Mouse (Mus musculus) spleen, adult 2 months (tissue): ENCODE measurements around the gene Trpv1.

Experiments
- CTCF ChIP-seq: fragments of 200-500 bp; IDR thresholded peaks from 2 replicates; pipeline ENCODE4 v1.5.1; 2011; ENCODE audit warnings: mild to moderate bottlenecking, inconsistent platforms; ENCODE audit not compliant: insufficient read depth, insufficient read length, insufficient replicate concordance; ENCODE audit errors: extremely low read depth
- POLR2A ChIP-seq: fragments of 200-500 bp; IDR thresholded peaks from 2 replicates; pipeline ENCODE4 v1.6.1; 2011; ENCODE audit warnings: low read depth, low read length, inconsistent platforms

DNA sequence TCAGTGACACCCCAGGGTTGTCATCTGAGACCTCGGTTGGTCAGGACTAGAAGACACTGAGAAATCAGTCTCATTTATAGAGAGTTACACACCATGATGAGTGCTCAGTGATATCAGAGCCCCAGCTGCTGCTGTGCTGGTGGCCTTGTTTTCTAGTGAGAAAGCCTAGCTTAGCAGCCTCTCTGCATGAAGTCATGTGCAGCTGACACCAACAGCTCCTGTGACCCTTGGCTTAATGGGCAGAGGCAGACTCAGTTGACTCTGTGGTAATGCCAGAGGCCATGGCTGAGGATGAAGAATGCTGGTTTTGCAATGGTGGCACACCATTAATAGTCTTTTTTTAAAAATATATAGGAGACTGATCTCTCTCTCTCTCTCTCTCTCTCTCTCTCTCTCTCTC lies 55.5 kb downstream of the Trpv1 start:
- no peak for TF ChIP-seq POLR2A
- no peak for TF ChIP-seq CTCF
